Mouse (Mus musculus) small intestine, adult 2 months (tissue): ENCODE results near the gene Lcn5. TPM values are rescaled to one million over a fixed set of nuclear protein-coding genes. Genes with fewer than 3 reads are reported as not detected.

Experiments used
- H3K27ac ChIP-seq: fragments of 200-500 bp; 2 replicates; pipeline ENCODE4 v1.5.1; 2012; ENCODE audit warnings: low read depth, low read length, control low read depth, inconsistent platforms; ENCODE audit not compliant: insufficient read depth
- H3K27me3 ChIP-seq: fragments of 200-500 bp; 2 replicates; pipeline ENCODE4 v1.6.1; 2012; ENCODE audit warnings: mild to moderate bottlenecking, moderate library complexity, low read length, inconsistent platforms; ENCODE audit not compliant: control insufficient read depth, insufficient read depth
- H3K36me3 ChIP-seq: fragments of 200-500 bp; 2 replicates; pipeline ENCODE4 v1.6.1; 2012; ENCODE audit warnings: mild to moderate bottlenecking, low read length, control low read depth, inconsistent platforms; ENCODE audit not compliant: control insufficient read depth, insufficient read depth
- H3K4me1 ChIP-seq: fragments of 200-500 bp; 2 replicates; pipeline ENCODE4 v1.6.1; 2012; ENCODE audit warnings: low read length, inconsistent platforms, mixed read lengths; ENCODE audit not compliant: control insufficient read depth, insufficient read depth, insufficient read length
- H3K4me3 ChIP-seq: fragments of 200-500 bp; 2 replicates; pipeline ENCODE4 v1.5.1; 2012; ENCODE audit warnings: low read depth, mild to moderate bottlenecking, control low read depth, inconsistent platforms, low read length, moderate library complexity
- CTCF ChIP-seq: fragments of 200-500 bp; IDR thresholded peaks from 2 replicates; pipeline ENCODE4 v1.5.1; 2012; ENCODE audit warnings: low read depth, mild to moderate bottlenecking, control low read depth, inconsistent platforms, low read length, moderate library complexity, mixed read lengths; ENCODE audit not compliant: insufficient replicate concordance, insufficient read length; ENCODE audit errors: extremely low read depth
- POLR2A ChIP-seq: fragments of 200-500 bp; IDR thresholded peaks from 2 replicates; pipeline ENCODE4 v1.6.1; 2012; ENCODE audit warnings: low read depth, mild to moderate bottlenecking, control low read depth, inconsistent platforms, low read length, moderate library complexity
- WGBS: fragments of 180-500 bp; shearing (Covaris S2); methylation state at CpG from one replicate; pipeline ENCODE4 v1.1.7; 2018; 5-methylcytosine and 5-hydroxymethylcytosine counted together
- polyA plus RNA-seq: library from polyadenylated mRNA; depleted of rRNA; stranded (reverse); fragments of >200 nt; gene quantifications from 2 replicates; pipeline ENCODE4 v1.2.3, GENCODE M21; 2012

Gene Lcn5
- polyA plus RNA-seq, 1 experiment = not detected

DNA sequence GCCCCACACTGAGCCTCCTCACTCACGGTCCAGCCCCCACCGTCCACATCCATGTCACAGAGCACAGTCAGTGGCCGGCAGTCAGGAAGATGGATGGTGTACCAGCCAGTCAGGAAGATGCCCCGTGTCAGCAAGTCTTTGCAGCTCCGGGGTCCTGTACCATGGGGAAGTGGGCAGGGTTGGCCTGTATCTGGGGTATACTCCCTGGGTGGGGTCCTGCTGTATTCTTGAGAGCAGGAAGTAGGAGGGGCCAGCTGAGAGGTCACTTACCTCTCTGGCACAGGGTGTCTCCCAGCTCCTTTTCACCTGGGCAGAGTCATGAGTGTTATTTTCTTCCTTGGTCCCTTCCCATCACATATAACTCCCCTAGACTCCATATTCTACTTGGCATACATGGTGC, 31.8 kb upstream of the Lcn5 start:
- TF ChIP-seq POLR2A = no peak
- no peak for TF ChIP-seq CTCF
- WGBS = 45% methylated on average over 5 of the region's 5 CpGs
- no peak overlapping the region for H3K27ac ChIP-seq
- H3K36me3 ChIP-seq = no peaks in the 10 kb centered on the region
- H3K4me1 ChIP-seq = no peaks in the 10 kb centered on the region; the same call in 1 of the 2 replicates
- no peak overlapping the region for H3K4me3 ChIP-seq
- H3K27me3 ChIP-seq = no peaks in the 10 kb centered on the region

DNA sequence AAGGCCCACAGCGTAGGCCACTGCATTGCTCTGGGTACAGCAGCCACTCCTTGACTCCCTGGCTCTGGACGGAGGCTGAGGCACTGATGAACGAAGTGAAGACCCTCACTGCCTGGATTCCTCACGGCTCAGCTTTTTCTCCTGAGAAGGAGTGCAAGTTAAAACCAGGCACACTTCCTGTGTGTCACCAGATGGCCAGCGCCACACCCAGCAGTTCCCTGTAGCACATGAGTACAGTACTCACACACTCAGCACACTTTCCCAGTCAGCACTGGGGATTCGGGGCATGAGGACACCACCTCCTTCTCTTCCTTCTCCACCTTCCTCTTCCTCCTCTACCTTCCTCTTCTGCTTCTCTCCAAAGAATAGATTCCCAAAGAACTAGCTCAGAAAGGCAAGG, 29.9 kb upstream of the Lcn5 start, which contains the start of gene Fcna:
Fcna (minus strand) TSS at position 220 of the 400 bp plus-strand sequence.
- no peaks in the 10 kb centered on the region for H3K4me1 ChIP-seq
- WGBS = 62% methylated on average over 6 of the region's 6 CpGs
- H3K36me3 ChIP-seq = no peaks in the 10 kb centered on the region
- H3K27ac ChIP-seq = no peak within 1 kb of the TSS
- H3K4me3 ChIP-seq = no peak within 1 kb of the TSS
- no peak for TF ChIP-seq POLR2A
- TF ChIP-seq CTCF = no peak
- no peaks in the 10 kb centered on the region for H3K27me3 ChIP-seq

DNA sequence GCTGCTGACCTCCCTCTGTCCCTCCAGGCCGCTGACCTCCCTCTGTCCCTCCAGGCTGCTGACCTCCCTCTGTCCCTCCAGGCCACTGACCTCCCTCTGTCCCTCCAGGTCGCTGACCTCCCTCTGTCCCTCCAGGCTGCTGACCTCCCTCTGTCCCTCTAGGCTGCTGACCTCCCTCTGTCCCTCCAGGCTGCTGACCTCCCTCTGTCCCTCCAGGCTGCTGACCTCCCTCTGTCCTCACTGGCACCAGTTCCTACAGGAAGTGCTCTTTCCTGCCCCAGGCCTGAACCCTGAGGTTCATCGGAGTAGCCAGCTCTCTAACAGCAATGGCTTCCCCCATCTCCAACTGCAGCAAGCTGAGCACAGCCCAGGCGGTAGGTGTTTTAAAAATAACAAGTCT, 29.0 kb upstream of the Lcn5 start:
- Histone ChIP-seq H3K27ac (no peak overlapping the region), H3K36me3 (no peaks in the 10 kb centered on the region), H3K4me3 (no peak overlapping the region), H3K4me1 (no peaks in the 10 kb centered on the region), H3K27me3 (no peaks in the 10 kb centered on the region)
- WGBS = 60% methylated on average over 4 of the region's 4 CpGs
- TF ChIP-seq POLR2A (no peak), CTCF (no peak)

DNA sequence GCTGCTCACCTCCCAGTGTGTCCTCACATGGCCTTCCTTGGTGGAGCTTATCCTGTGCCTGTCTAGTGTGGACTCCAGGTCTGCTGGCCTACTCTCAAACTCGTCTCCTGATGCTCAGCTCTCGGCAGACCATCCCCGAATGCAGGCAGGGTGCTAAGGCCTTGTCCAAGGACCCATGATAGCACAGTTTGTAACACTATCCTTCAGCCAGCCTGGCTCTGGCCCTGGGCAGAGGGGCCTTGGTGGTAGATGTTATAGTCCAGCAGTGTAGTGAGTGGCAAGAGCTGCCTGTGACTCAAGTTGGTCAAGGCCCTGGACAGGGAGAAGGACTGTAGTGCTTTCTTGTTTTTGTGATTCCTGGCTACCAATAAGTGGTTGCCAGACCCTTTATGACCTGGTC, 24.1 kb upstream of the Lcn5 start:
- TF ChIP-seq CTCF (no peak), POLR2A (no peak)
- Histone ChIP-seq H3K27me3 (no peaks in the 10 kb centered on the region), H3K4me1 (no peaks in the 10 kb centered on the region), H3K27ac (no peak overlapping the region), H3K4me3 (no peak overlapping the region), H3K36me3 (no peaks in the 10 kb centered on the region)
- 80% methylated on average over 3 of the region's 3 CpGs for WGBS

DNA sequence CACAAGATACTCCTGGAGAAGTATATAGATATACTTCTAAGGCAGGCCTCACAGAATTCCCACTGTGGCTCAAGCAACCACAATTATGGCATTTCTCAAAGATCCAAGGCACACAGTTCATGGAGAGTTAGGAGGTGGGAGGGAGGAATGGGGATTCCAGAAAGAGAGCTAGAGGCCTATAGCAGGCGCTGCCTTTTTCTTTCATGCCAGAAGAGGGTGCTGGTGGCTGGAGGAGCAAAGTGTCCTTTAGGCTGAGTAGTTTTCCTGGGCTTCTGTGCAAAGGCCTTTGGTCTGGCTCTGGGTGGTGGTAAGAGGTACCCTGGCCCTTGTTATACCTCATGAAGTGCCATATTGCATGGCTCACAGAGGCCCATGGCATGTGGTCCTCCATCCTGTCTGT, 23.7 kb upstream of the Lcn5 start:
- no peak for TF ChIP-seq POLR2A
- TF ChIP-seq CTCF = no peak
- Histone ChIP-seq H3K36me3 (no peaks in the 10 kb centered on the region), H3K27me3 (no peaks in the 10 kb centered on the region), H3K27ac (no peak overlapping the region), H3K4me1 (no peaks in the 10 kb centered on the region), H3K4me3 (no peak overlapping the region)
- 56% methylated on average over 1 of the region's 1 CpGs for WGBS

DNA sequence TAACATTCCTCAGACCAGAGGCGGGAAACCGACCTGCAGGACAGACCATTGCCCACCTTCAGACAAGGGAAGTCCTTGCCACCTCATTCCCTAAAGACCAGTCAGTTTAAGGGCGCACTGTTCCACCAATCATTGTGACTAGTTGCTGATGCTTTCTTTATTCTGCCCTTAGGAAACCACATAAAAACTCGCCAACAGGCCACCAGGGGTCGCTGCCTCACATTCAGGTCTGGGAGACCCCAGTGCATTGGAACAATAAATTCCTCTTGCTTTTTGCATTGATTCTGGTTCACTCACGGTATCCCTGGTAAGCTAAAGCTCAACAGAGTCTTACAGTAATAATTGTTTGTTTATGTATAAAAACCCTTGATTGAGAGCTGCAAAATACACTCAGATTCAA, 17.9 kb upstream of the Lcn5 start:
- Histone ChIP-seq H3K36me3 (no peaks in the 10 kb centered on the region), H3K27me3 (no peaks in the 10 kb centered on the region), H3K4me3 (no peak overlapping the region), H3K4me1 (no peaks in the 10 kb centered on the region), H3K27ac (no peak overlapping the region)
- WGBS = 19% methylated on average over 6 of the region's 6 CpGs
- TF ChIP-seq CTCF (peak; percentile 54; the same call in 1 of the 2 replicates), POLR2A (no peak)

DNA sequence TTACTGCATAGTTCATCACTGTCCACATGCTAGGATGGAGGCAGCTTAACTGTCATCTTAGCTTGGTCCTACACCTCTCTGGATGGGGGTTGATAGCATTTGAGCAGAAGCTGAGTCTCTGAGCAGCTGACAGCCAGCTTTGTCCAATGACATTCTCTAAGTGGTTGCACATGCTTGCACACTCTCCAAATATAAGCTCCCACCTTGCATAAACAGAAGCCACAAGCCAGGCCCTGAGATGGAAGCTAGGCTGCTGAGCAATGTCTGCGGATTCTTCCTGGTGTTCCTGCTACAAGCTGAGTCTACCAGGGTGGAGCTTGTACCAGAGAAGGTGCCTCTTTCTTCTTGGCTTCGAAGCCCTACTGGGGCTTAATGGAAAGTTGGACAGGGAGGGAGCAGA, 4.8 kb upstream of the Lcn5 start, which contains the start of gene Lcn8:
Lcn8 (plus strand) TSS at position 219 of the 400 bp plus-strand sequence.
- H3K4me3 ChIP-seq = no peak within 1 kb of the TSS
- 61% methylated on average over 2 of the region's 2 CpGs for WGBS
- no peaks in the 10 kb centered on the region for H3K27me3 ChIP-seq
- no peak for TF ChIP-seq POLR2A
- TF ChIP-seq CTCF = no peak
- H3K27ac ChIP-seq = no peak within 1 kb of the TSS
- no peaks in the 10 kb centered on the region for H3K36me3 ChIP-seq
- no peaks in the 10 kb centered on the region for H3K4me1 ChIP-seq
